Mouse (Mus musculus) embryo, embryonic 11 days (tissue): Measurements from ENCODE around the gene Gm20604.

ENCODE experiments used
- DNase-seq: peaks from one replicate; pipeline ENCODE4 v3.0.0-alpha.2; 2015

The Gm20604 gene

GRCm38 (mm10) chr12:102705216-102705871 is 53.1 kb downstream of the Gm20604 start:
- peak; percentile 90 for DNase-seq

GRCm38 (mm10) chr12:102704457-102705198 is 53.8 kb downstream of the Gm20604 start, which contains the start of gene Itpk1:
TSS of gene Itpk1 (minus strand) at chr12:102704930.
- DNase-seq = peak; percentile 83

- no peak for DNase-seq
Measured at GRCm38 (mm10) chr12:102703921-102704408, 54.5 kb downstream of the Gm20604 start.

GRCm38 (mm10) chr12:102703441-102703840 is 55.0 kb downstream of the Gm20604 start:
- DNase-seq = no peak

GRCm38 (mm10) chr12:102703111-102703412 is 55.4 kb downstream of the Gm20604 start:
- peak; percentile 64 for DNase-seq

- DNase-seq = peak; percentile 94
Measured at GRCm38 (mm10) chr12:102702356-102703110, 55.9 kb downstream of the Gm20604 start.

GRCm38 (mm10) chr12:102701691-102702207 is 56.7 kb downstream of the Gm20604 start:
- no peak for DNase-seq

- DNase-seq = no peak
Measured at GRCm38 (mm10) chr12:102700453-102700852, 58.0 kb downstream of the Gm20604 start.

- no peak for DNase-seq
Measured at GRCm38 (mm10) chr12:102699156-102699555, 59.3 kb downstream of the Gm20604 start.

GRCm38 (mm10) chr12:102698089-102698684 is 60.3 kb downstream of the Gm20604 start:
- peak; percentile 57 for DNase-seq

GRCm38 (mm10) chr12:102697381-102697780 is 61.1 kb downstream of the Gm20604 start:
- DNase-seq = no peak

GRCm38 (mm10) chr12:102696635-102697354 is 61.7 kb downstream of the Gm20604 start:
- no peak for DNase-seq

GRCm38 (mm10) chr12:102695369-102696239 is 62.9 kb downstream of the Gm20604 start:
- no peak for DNase-seq

- no peak for DNase-seq
Measured at GRCm38 (mm10) chr12:102691761-102692160, 66.7 kb downstream of the Gm20604 start.
